In the genomic region with DNA sequence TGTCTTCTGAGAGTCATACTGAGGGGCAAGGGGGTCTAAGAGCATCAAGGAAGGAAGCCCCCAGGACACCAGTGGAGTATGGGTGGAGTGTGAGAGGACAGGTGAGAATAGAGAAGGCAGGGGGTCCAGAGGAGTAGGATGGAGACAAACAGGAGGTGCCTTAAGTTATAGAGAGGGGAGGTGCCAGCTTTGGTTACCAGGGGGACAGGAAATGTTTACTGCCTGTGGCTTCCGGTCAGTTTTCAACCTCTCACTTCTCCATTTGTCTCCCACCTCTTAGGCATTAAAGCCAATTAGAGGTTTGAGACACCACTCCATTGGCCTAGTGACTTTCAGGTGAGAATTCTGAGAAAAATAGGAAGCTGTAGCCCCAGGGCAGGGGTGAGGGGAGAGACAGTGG, we compare ENCODE assay signal across 13 mouse cellular contexts. TPM values are rescaled to one million over a fixed set of nuclear protein-coding genes. Genes with fewer than 3 reads are reported as not detected.
DNase-seq lines count a peak whose midpoint lies in the region; ATAC-seq and TF ChIP-seq lines count a peak whose summit lies in the region.
"Had no signal": no experiment of that assay in that cellular context is flagged by ENCODE, and none has a peak within 500 bp of the region (broad histone marks: within the 10 kb centered on the region; RNA-seq: fewer than 3 reads in every experiment).

No protein-coding gene starts in this region.

- H3K9ac ChIP-seq in heart, embryonic 12.5 days: 0 out of 2 replicates have a peak overlapping the region, but pooled peaks have one; percentile 39
- no peak overlapping the region for H3K9ac ChIP-seq in MEL (ENCODE audit: control insufficient read depth, low read depth, low read length, poor library complexity, severe bottlenecking)
- H3K9ac ChIP-seq in heart, postnatal 0 days (replicated peaks; ENCODE audit: low read depth, low read length): no peak overlapping the region
- H3K9ac ChIP-seq: kidney, embryonic 15.5 days had no signal

- H3K9me3 ChIP-seq in heart, embryonic 12.5 days (replicated peaks): no peaks in the 10 kb centered on the region
- no peaks in the 10 kb centered on the region for H3K9me3 ChIP-seq in MEL (replicated peaks; ENCODE audit: insufficient read depth, low read length)
- H3K9me3 ChIP-seq in heart, postnatal 0 days (replicated peaks; ENCODE audit: control insufficient read depth, low read length): no peaks in the 10 kb centered on the region
- H3K9me3 ChIP-seq: kidney, embryonic 15.5 days had no signal

- H3K27ac ChIP-seq in heart, embryonic 12.5 days (ENCODE audit: poor library complexity, severe bottlenecking): peak overlapping the region; percentile 2; the same call in 1 of the 2 replicates
- peak overlapping the region; percentile 50 for H3K27ac ChIP-seq in MEL (ENCODE audit: control insufficient read depth, low read depth, low read length)
- peak overlapping the region; percentile 63 for H3K27ac ChIP-seq in heart, postnatal 0 days (ENCODE audit: low read depth)
- H3K27ac ChIP-seq: kidney, embryonic 15.5 days had no signal

- peaks cover 33% of the 10 kb centered on the region for H3K36me3 ChIP-seq in heart, embryonic 12.5 days
- H3K36me3 ChIP-seq in MEL (ENCODE audit: control insufficient read depth in 1 of 2, insufficient read depth in 2 of 2, low read length in 2 of 2): peaks cover 0 to 43% of the 10 kb centered on the region in 2 experiments; a peak in 2 of 4 replicates
- H3K36me3 ChIP-seq in heart, postnatal 0 days (replicated peaks; ENCODE audit: control insufficient read depth, insufficient read depth, low read length): peaks cover 11% of the 10 kb centered on the region

- WGBS in heart, embryonic 12.5 days: 24% methylated on average over 1 of the region's 1 CpGs
- 29% methylated on average over 1 of the region's 1 CpGs for WGBS in heart, postnatal 0 days

- no peak for ATAC-seq in heart, embryonic 12.5 days (ENCODE audit: insufficient number of reproducible peaks, low FRiP score)
- no peak for ATAC-seq in heart, postnatal 0 days (ENCODE audit: insufficient read depth, low read depth)
- ATAC-seq in monocyte, adult 5-6 weeks (replicated peaks; ENCODE audit: insufficient number of reproducible peaks, low FRiP score, low TSS enrichment, poor library complexity, severe bottlenecking): peak; percentile 73

- no peak for TF ChIP-seq EP300 in MEL (IDR thresholded peaks at IDR 0.05; ENCODE audit: low read depth in 1 of 2, low read length in 2 of 2)
- TF ChIP-seq EP300 in heart, postnatal 0 days (IDR thresholded peaks at IDR 0.05; ENCODE audit: low read depth): no peak

- no peak for TF ChIP-seq CTCF in MEL (IDR thresholded peaks at IDR 0.05 in 2 of 3, conservative IDR thresholded peaks at IDR 0.05 in 1 of 3; ENCODE audit: control insufficient read depth in 1 of 3, insufficient read depth in 1 of 3, low read depth in 2 of 3, low read length in 3 of 3, poor library complexity in 1 of 3, severe bottlenecking in 1 of 3)
- TF ChIP-seq CTCF in heart, postnatal 0 days (IDR thresholded peaks at IDR 0.05; ENCODE audit: low read depth): no peak

- no peak for TF ChIP-seq POLR2A in MEL (IDR thresholded peaks at IDR 0.05; ENCODE audit: control insufficient read depth in 1 of 2, insufficient read depth in 1 of 2, low read depth in 1 of 2, low read length in 2 of 2, poor library complexity in 1 of 2)

- 0 out of 2 replicates have a peak overlapping the region, but pooled peaks have one; percentile 6 for H3K4me2 ChIP-seq in heart, embryonic 12.5 days
- no peak overlapping the region for H3K4me2 ChIP-seq in heart, postnatal 0 days (ENCODE audit: low read depth, low read length)
- H3K4me2 ChIP-seq: kidney, embryonic 15.5 days had no signal

- H3K79me2 ChIP-seq in MEL (ENCODE audit: control insufficient read depth, insufficient read depth, low read length, poor library complexity): peaks cover 37% of the 10 kb centered on the region

- TF ChIP-seq RAD21 in MEL (IDR thresholded peaks at IDR 0.05; ENCODE audit: low read depth, low read length): no peak

- DNase-seq in heart, adult 8-10 months (ENCODE audit: low spot score): no peak
- DNase-seq in MEL (ENCODE audit: low read depth, low spot score): no peak
- DNase-seq in heart, postnatal 0 days (ENCODE audit: low spot score): no peak
- no peak for DNase-seq in spleen, adult 12 weeks (ENCODE audit: low spot score)
- no peak for DNase-seq in layer of hippocampus, adult 8-10 months (ENCODE audit: low spot score in 2 of 2)
- no peak for DNase-seq in frontal cortex, adult 2 months (ENCODE audit: extremely low spot score in 1 of 2, low spot score in 1 of 2)
- DNase-seq: lung, adult 18-20 months; right cerebral cortex, postnatal 4 days had no signal

- no peaks in the 10 kb centered on the region for H3K27me3 ChIP-seq in heart, embryonic 12.5 days (replicated peaks)
- H3K27me3 ChIP-seq in MEL (ENCODE audit: control insufficient read depth in 1 of 2, insufficient read depth in 2 of 2, low read length in 2 of 2): no peaks in the 10 kb centered on the region
- H3K27me3 ChIP-seq in heart, postnatal 0 days (ENCODE audit: control insufficient read depth, insufficient read depth, low read length): no peaks in the 10 kb centered on the region
- H3K27me3 ChIP-seq: kidney, embryonic 15.5 days had no signal

- peaks cover 78% of the 10 kb centered on the region for H3K4me1 ChIP-seq in heart, embryonic 12.5 days (replicated peaks)
- peaks cover 23 to 37% of the 10 kb centered on the region in 2 experiments for H3K4me1 ChIP-seq in MEL (ENCODE audit: control insufficient read depth in 1 of 2, insufficient read depth in 2 of 2, low read length in 2 of 2)
- peaks cover 61% of the 10 kb centered on the region for H3K4me1 ChIP-seq in heart, postnatal 0 days (ENCODE audit: control insufficient read depth, insufficient read depth)

- H3K4me3 ChIP-seq in heart, embryonic 12.5 days: no peak overlapping the region
- no peak overlapping the region for H3K4me3 ChIP-seq in MEL (ENCODE audit: control insufficient read depth in 1 of 2, insufficient read depth in 1 of 2, low read depth in 2 of 2, low read length in 2 of 2)
- no peak overlapping the region for H3K4me3 ChIP-seq in heart, postnatal 0 days (ENCODE audit: low read depth, low read length)
- H3K4me3 ChIP-seq: kidney, embryonic 15.5 days had no signal

TF ChIP-seq in MEL, 35 proteins besides CTCF, POLR2A, EP300 and RAD21 (continues in another document):
- no peak for TF ChIP-seq E2F4 (IDR thresholded peaks at IDR 0.05; ENCODE audit: borderline replicate concordance, low read depth, low read length)
- TF ChIP-seq JUND (IDR thresholded peaks at IDR 0.05; ENCODE audit: low read depth, low read length): no peak
- no peak for TF ChIP-seq TBP (IDR thresholded peaks at IDR 0.05; ENCODE audit: low read depth, low read length)
- TF ChIP-seq USF1 (IDR thresholded peaks at IDR 0.05; ENCODE audit: low read depth, low read length): no peak
- no peak for TF ChIP-seq KAT2A (conservative IDR thresholded peaks at IDR 0.05; ENCODE audit: low read depth, low read length)
- no peak for TF ChIP-seq MYC (IDR thresholded peaks at IDR 0.05; ENCODE audit: low read depth, low read length)
- TF ChIP-seq NELFE (IDR thresholded peaks at IDR 0.05; ENCODE audit: low read depth, low read length): no peak
- TF ChIP-seq CHD1 (IDR thresholded peaks at IDR 0.05; ENCODE audit: low read depth, low read length): no peak
- no peak for TF ChIP-seq ELF1 (IDR thresholded peaks at IDR 0.05; ENCODE audit: low read depth, low read length)
- TF ChIP-seq SIN3A (IDR thresholded peaks at IDR 0.05; ENCODE audit: low read length): no peak
- TF ChIP-seq HCFC1 (IDR thresholded peaks at IDR 0.05; ENCODE audit: low read depth, low read length): no peak
- no peak for TF ChIP-seq MAZ (IDR thresholded peaks at IDR 0.05; ENCODE audit: low read depth, low read length)
- no peak for TF ChIP-seq RCOR1 (IDR thresholded peaks at IDR 0.05; ENCODE audit: low read depth, low read length)

RNA-seq across cellular contexts. Expression of gene Itga5, which starts 5.3 kb away (rescaled TPM):
- polyA plus RNA-seq in heart, embryonic 12.5 days (2016; fragmentation: Nextera tagmentation; extraction: Ambion mirVana): 111 and 115 TPM in 2 replicates
- 10 to 100 TPM; 27.8 to 40.2 (median 33.7) TPM for total RNA-seq in heart, adult 8-10 months (2022)
- total RNA-seq in MEL (2012; rRNA removed): 6.0 and 6.7 TPM in 2 replicates
- polyA plus RNA-seq in MEL (2012; ENCODE audit: insufficient read depth in 1 of 2, insufficient read length in 2 of 2, low read depth in 1 of 2, low replicate concordance in 2 of 2, missing spikeins in 1 of 2): 10 to 100 TPM in 1 of 2 experiments, not detected in 1; 17.4 TPM
- 83.3 and 85.4 TPM in 2 replicates for total RNA-seq in heart, postnatal 0 days (2014; rRNA removed; ENCODE audit: low replicate concordance)
- polyA plus RNA-seq in heart, postnatal 0 days (2015; fragmentation: Nextera tagmentation; extraction: Ambion mirVana): 44.3 and 47.5 TPM in 2 replicates
- total RNA-seq in monocyte, adult 5-6 weeks (2017): 3.1 to 26.6 TPM (median 11.4 TPM) in 3 replicates
- 1 to 10 TPM; 1.8 to 4.8 (median 2.9) TPM for total RNA-seq in layer of hippocampus, adult 8-10 months (2022)
- polyA plus RNA-seq in frontal cortex, adult 2 months (2012; rRNA removed): 2.2 and 2.9 TPM in 2 replicates

RNA-seq across cellular contexts. Expression of gene Zfp385a, which starts 21.4 kb away (rescaled TPM):
- 9.2 and 10.3 TPM in 2 replicates for polyA plus RNA-seq in heart, embryonic 12.5 days (2016; fragmentation: Nextera tagmentation; extraction: Ambion mirVana)
- 1 to 10 TPM; 6.7 to 9.5 (median 8.8) TPM for total RNA-seq in heart, adult 8-10 months (2022)
- total RNA-seq in MEL (2012; rRNA removed): 4.4 and 5.2 TPM in 2 replicates
- 10 to 100 TPM in 1 of 2 experiments, not detected in 1; 54.0 TPM for polyA plus RNA-seq in MEL (2012; ENCODE audit: insufficient read depth in 1 of 2, insufficient read length in 2 of 2, low read depth in 1 of 2, low replicate concordance in 2 of 2, missing spikeins in 1 of 2)
- 5.4 and 7.9 TPM in 2 replicates for total RNA-seq in heart, postnatal 0 days (2014; rRNA removed; ENCODE audit: low replicate concordance)
- polyA plus RNA-seq in heart, postnatal 0 days (2015; fragmentation: Nextera tagmentation; extraction: Ambion mirVana): 4.5 and 5.5 TPM in 2 replicates
- total RNA-seq in monocyte, adult 5-6 weeks (2017): 0.85 to 3.7 TPM (median 1.7 TPM) in 3 replicates
- total RNA-seq in layer of hippocampus, adult 8-10 months (2022): 10 to 100 TPM; 37.9 to 55.5 (median 47.0) TPM
- polyA plus RNA-seq in frontal cortex, adult 2 months (2012; rRNA removed): 46.3 and 46.5 TPM in 2 replicates

RNA-seq across cellular contexts. Expression of gene Gpr84, which starts 50.9 kb away (rescaled TPM):
- 0.17 and 0.29 TPM in 2 replicates for polyA plus RNA-seq in heart, embryonic 12.5 days (2016; fragmentation: Nextera tagmentation; extraction: Ambion mirVana)
- not detected for total RNA-seq in heart, adult 8-10 months (2022)
- 0.12 TPM in 1 of 2 replicates, not detected in the other for total RNA-seq in MEL (2012; rRNA removed)
- polyA plus RNA-seq in MEL (2012; ENCODE audit: insufficient read depth in 1 of 2, insufficient read length in 2 of 2, low read depth in 1 of 2, low replicate concordance in 2 of 2, missing spikeins in 1 of 2): under 1 TPM in 1 of 2 experiments, not detected in 1; 0.21 TPM
- not detected in 2 replicates for total RNA-seq in heart, postnatal 0 days (2014; rRNA removed; ENCODE audit: low replicate concordance)
- polyA plus RNA-seq in heart, postnatal 0 days (2015; fragmentation: Nextera tagmentation; extraction: Ambion mirVana): 0.10 TPM in 1 of 2 replicates, not detected in the other
- total RNA-seq in monocyte, adult 5-6 weeks (2017): 0.53 to 1.2 TPM (median 0.87 TPM) in 3 replicates
- 1 to 10 TPM in 2 of 4 experiments, under 1 TPM in 2; 0.35 to 9.3 (median 4.4) TPM for total RNA-seq in layer of hippocampus, adult 8-10 months (2022)
- 1.3 and 1.5 TPM in 2 replicates for polyA plus RNA-seq in frontal cortex, adult 2 months (2012; rRNA removed)
- polyA plus RNA-seq: embryonic facial prominence, embryonic 11.5 days; thymus, postnatal 0 days had no signal

Comparison
In these comparisons a context has a peak if more than half of its experiments do, and no peak if none do; other contexts are left out.
1. H3K27ac ChIP-seq: peak in every context shown above with its lines; median percentile 63 in heart, postnatal 0 days; 50 in MEL; 2 in heart, embryonic 12.5 days.